Mouse (Mus musculus): Measurements from ENCODE around the gene Tmem35b. TPM values are rescaled to one million over a fixed set of nuclear protein-coding genes. Genes with fewer than 3 reads are reported as not detected.

The Tmem35b gene
- 4.9 TPM for total RNA-seq (2023)

DNA sequence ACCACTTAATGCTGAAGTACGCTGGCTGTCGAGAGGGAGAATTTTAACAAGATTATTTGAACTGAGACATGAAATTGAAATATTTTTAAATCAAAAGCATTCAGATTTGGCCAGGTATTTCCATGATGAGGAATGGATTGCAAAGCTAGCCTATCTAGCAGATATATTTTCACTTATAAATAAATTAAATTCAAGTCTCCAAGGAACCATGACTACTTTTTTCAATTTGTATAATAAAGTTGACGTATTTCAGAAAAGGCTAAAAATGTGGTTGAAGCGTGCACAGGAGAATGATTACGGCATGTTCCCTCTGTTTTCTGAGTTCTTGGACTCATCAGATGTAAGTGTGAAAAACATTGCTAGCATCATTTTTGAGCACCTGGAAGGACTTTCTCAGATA lies at the start of gene Tmem35b:
Tmem35b (plus strand) TSS at position 301 of the 400 bp plus-strand sequence.

DNA sequence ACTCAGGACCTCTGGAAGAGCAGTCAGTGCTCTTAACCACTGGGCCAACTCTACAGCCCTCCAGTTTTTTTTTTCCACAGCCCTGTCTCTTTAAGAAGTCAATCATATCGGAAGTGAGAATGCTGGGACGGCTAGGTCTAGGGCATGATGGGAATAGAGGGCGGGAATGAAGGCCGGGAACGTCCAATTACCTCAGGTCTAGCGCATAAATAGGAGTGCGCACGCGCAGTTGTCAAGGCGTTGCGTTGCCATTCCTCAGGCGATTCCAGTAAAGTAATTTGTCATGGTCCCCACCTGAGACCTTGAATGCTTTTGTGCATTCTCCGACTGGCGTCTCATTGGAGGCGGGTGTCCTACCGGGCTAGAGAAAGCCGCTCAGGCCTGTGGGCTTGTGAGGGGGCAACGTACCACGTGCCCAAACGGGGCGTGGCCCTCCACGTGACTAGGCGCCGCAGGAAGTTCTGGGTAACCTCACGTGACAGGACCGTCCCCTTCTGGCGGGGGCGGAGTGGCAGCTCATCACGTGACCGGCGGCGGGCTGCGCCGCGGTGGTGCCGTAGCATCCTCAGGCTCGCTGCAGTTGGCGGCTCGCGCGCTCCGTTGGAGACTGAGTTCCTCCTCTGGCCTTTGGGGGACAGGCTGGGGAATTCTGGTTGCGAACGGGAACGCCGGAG lies 46.5 kb upstream of the Tmem35b start, which contains the start of gene Zmym6:
Zmym6 (plus strand) TSS at position 509 of the 674 bp plus-strand sequence.

DNA sequence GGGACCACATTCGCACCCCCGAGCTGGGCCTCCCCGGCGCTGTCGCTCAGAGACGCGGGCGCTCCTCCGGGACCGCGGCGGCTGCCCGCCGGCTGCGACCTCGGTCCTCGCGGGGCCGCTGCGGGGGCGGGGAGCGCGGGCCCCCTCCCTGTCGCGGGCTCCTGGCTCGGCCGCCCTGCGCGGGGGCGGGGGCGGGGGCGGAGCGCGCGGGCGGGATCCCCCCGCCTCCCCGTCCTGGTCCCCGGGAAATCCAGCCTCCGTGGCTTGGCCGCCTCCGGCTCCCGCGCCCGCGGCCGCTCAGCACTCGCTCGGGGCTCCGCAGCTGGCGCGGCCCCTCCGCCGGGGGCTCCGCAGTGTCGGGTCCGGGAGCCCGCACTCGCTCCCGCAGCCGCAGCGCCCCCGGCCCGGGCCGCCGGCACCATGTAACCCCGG lies 45.4 kb downstream of the Tmem35b start, which contains the start of gene Dlgap3:
Dlgap3 (plus strand) TSS at position 291 of the 432 bp plus-strand sequence.

Other genes starting within 250 kb of the Tmem35b start
- gene Zmym4, start 155.6 kb upstream of the Tmem35b start, total RNA-seq (2023), result 48.3 TPM
- gene Sfpq, start 102.4 kb upstream of the Tmem35b start, total RNA-seq (2023), result 861 TPM
- 28.8 TPM for gene Zmym1, start 62.5 kb upstream of the Tmem35b start, total RNA-seq (2023)
- gene Zmym6, start 46.3 kb upstream of the Tmem35b start, total RNA-seq (2023), result 20.3 TPM
- 0.24 TPM for gene Dlgap3, start 45.5 kb downstream of the Tmem35b start, total RNA-seq (2023)
- 21.1 TPM for gene Smim12, start 120.1 kb downstream of the Tmem35b start, total RNA-seq (2023)
- gene Gja4, start 190.3 kb downstream of the Tmem35b start, total RNA-seq (2023), result not detected
- gene Gjb3, start 207.2 kb downstream of the Tmem35b start, total RNA-seq (2023), result not detected
- not detected for gene Gjb4, start 230.4 kb downstream of the Tmem35b start, total RNA-seq (2023)
- not detected for gene Gjb5, start 234.5 kb downstream of the Tmem35b start, total RNA-seq (2023)